Mouse (Mus musculus): ENCODE results near the gene Pkdcc. TPM values are rescaled to one million over a fixed set of nuclear protein-coding genes. Genes with fewer than 3 reads are reported as not detected.

Pkdcc gene
- polyA plus RNA-seq, 1 experiment: 11.6 TPM

GRCm38 (mm10) chr17:83200469-83200868, 14.6 kb upstream of the Pkdcc start:
- 67% methylated on average over 5 of the region's 5 CpGs for WGBS
- Histone ChIP-seq H3K27me3 (ENCODE audit: control insufficient read depth, insufficient read depth, low read length) (peaks cover 2% of the 10 kb centered on the region; the same call in 1 of the 2 replicates), H3K4me3 (replicated peaks; ENCODE audit: insufficient read depth, low read depth, low read length) (no peak overlapping the region), H3K27ac (ENCODE audit: insufficient read depth, low read length) (no peak overlapping the region), H3K4me1 (ENCODE audit: control insufficient read depth, insufficient read depth, low read length) (no peaks in the 10 kb centered on the region)
- DNase-seq: no peak
- TF ChIP-seq CTCF (IDR thresholded peaks at IDR 0.05; ENCODE audit: borderline replicate concordance, insufficient read depth, low read depth, low read length) (no peak), POLR2A (IDR thresholded peaks at IDR 0.05; ENCODE audit: borderline replicate concordance, insufficient read depth, low read length) (no peak)

DNA sequence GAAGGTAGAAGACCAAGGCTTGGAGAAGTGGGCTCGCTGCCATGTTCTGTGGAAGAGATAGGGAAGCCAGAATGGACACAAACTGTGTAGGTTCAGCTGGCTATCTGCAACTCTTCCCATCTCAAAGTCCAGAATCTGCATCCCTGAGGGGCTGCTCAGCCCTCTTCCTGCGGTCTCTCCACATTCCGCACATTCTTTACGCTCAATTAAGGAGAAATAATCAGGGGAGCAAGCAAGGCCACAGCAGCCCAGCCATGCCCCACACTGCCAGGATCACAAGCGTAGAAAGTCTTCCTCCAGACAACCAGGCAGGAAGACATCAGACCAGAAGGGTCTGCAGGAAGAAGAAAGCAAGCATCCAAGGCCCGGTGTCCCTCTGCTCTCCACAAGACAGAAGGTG, 13.8 kb upstream of the Pkdcc start:
- Histone ChIP-seq H3K27me3 (ENCODE audit: control insufficient read depth, insufficient read depth, low read length) (peaks cover 2% of the 10 kb centered on the region; the same call in 1 of the 2 replicates), H3K27ac (ENCODE audit: insufficient read depth, low read length) (no peak overlapping the region), H3K4me1 (ENCODE audit: control insufficient read depth, insufficient read depth, low read length) (no peaks in the 10 kb centered on the region), H3K4me3 (replicated peaks; ENCODE audit: insufficient read depth, low read depth, low read length) (no peak overlapping the region)
- 50% methylated on average over 6 of the region's 6 CpGs for WGBS
- DNase-seq: no peak
- TF ChIP-seq CTCF (IDR thresholded peaks at IDR 0.05; ENCODE audit: borderline replicate concordance, insufficient read depth, low read depth, low read length) (no peak), POLR2A (IDR thresholded peaks at IDR 0.05; ENCODE audit: borderline replicate concordance, insufficient read depth, low read length) (no peak)

DNA sequence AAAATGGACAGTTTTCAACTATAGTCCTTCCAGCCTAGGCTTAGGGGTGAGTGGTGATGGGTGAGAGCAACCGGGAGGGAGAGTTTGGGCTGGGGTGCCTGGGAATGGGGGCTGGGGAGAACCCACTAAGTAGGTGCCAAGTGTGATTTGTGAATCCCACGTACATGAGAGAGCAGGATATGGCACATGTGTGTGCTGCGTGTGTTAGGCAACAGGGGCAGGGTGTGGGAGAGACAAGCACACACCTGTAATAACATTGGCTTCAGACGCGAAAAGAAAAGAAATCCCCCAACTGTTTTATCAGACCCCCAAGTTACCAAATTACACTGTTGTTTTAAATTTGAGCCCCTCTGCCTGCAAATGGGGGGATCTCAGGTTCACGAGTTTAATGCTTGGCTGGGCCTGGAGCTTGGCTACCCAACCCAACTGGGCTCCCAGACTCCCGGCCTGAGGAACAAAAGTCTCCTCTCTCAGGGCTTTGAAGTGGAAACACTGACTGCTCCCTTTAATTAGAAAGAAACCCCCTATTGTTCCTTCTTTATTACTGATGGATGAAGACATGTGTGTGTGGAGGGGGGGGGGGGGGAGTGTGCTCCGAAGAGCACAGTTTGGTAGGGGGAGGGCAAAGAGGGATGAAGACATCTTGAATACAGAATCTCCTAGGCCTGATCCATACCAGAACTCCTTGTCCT, 11.3 kb upstream of the Pkdcc start:
- Histone ChIP-seq H3K4me3 (replicated peaks; ENCODE audit: insufficient read depth, low read depth, low read length) (no peak overlapping the region), H3K27ac (ENCODE audit: insufficient read depth, low read length) (no peak overlapping the region), H3K4me1 (ENCODE audit: control insufficient read depth, insufficient read depth, low read length) (no peaks in the 10 kb centered on the region), H3K27me3 (ENCODE audit: control insufficient read depth, insufficient read depth, low read length) (peaks cover 2% of the 10 kb centered on the region; the same call in 1 of the 2 replicates)
- no peak for DNase-seq
- 42% methylated on average over 8 of the region's 8 CpGs for WGBS
- TF ChIP-seq CTCF (IDR thresholded peaks at IDR 0.05; ENCODE audit: borderline replicate concordance, insufficient read depth, low read depth, low read length) (no peak), POLR2A (IDR thresholded peaks at IDR 0.05; ENCODE audit: borderline replicate concordance, insufficient read depth, low read length) (no peak)

DNA sequence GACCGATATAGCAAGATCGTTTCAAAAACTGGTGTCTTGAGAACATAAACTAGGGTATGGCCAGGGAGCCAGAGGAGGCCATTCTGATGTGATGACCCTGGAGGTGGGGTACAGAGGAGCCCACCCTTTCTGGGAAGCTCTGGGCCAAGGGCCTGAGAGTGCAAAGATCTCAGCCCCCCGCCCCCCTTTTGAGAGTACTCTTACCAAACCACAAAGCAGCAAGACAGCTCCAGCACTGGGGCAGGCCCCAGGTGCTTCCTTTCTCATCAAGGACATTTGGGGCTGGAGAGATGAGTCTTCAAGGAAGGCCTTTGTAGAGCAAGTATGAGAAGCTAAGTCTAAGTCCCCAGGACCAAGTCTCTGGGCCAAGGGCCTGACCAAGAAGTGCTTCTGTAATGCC, 7.8 kb upstream of the Pkdcc start:
- no peak for DNase-seq
- peaks cover 2% of the 10 kb centered on the region; the same call in 1 of the 2 replicates for H3K27me3 ChIP-seq (ENCODE audit: control insufficient read depth, insufficient read depth, low read length)
- H3K27ac ChIP-seq (ENCODE audit: insufficient read depth, low read length): no peak overlapping the region
- no peak overlapping the region for H3K4me3 ChIP-seq (replicated peaks; ENCODE audit: insufficient read depth, low read depth, low read length)
- 95% methylated on average over 3 of the region's 3 CpGs for WGBS
- H3K4me1 ChIP-seq (ENCODE audit: control insufficient read depth, insufficient read depth, low read length): no peaks in the 10 kb centered on the region
- TF ChIP-seq POLR2A (IDR thresholded peaks at IDR 0.05; ENCODE audit: borderline replicate concordance, insufficient read depth, low read length) (no peak), CTCF (IDR thresholded peaks at IDR 0.05; ENCODE audit: borderline replicate concordance, insufficient read depth, low read depth, low read length) (no peak)

GRCm38 (mm10) chr17:83208455-83208854, 6.6 kb upstream of the Pkdcc start:
- Histone ChIP-seq H3K27me3 (ENCODE audit: control insufficient read depth, insufficient read depth, low read length) (peaks cover 2% of the 10 kb centered on the region; the same call in 1 of the 2 replicates), H3K27ac (ENCODE audit: insufficient read depth, low read length) (no peak overlapping the region), H3K4me1 (ENCODE audit: control insufficient read depth, insufficient read depth, low read length) (no peaks in the 10 kb centered on the region), H3K4me3 (replicated peaks; ENCODE audit: insufficient read depth, low read depth, low read length) (no peak overlapping the region)
- WGBS: 80% methylated on average over 2 of the region's 2 CpGs
- no peak for DNase-seq
- TF ChIP-seq POLR2A (IDR thresholded peaks at IDR 0.05; ENCODE audit: borderline replicate concordance, insufficient read depth, low read length): no peak
- TF ChIP-seq CTCF (IDR thresholded peaks at IDR 0.05; ENCODE audit: borderline replicate concordance, insufficient read depth, low read depth, low read length): no peak

GRCm38 (mm10) chr17:83210531-83210930, 4.6 kb upstream of the Pkdcc start:
- no peak for DNase-seq

DNA sequence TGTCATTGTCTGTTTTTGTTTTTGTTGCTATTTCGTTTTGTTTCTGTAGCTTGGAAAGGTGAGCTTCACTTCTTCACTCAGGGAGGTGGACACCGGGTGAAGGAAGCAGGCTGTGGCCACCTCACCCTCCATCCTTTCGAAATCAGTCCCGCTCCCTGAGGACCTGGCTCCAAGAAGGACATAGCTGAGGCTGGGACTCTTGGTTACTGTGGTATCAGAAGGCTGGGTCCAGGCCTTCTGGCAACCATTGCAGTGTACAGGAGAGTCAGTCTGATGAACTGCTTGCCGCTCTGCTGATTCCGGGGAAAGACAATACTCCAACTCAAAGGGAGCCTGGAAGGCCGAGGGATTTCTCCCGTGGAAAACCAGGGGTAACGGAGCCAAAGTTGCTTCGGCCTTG, 3.9 kb upstream of the Pkdcc start:
- TF ChIP-seq POLR2A (IDR thresholded peaks at IDR 0.05; ENCODE audit: borderline replicate concordance, insufficient read depth, low read length) (no peak), CTCF (IDR thresholded peaks at IDR 0.05; ENCODE audit: borderline replicate concordance, insufficient read depth, low read depth, low read length) (no peak)
- no peak for DNase-seq
- peaks cover 4% of the 10 kb centered on the region; the same call in 1 of the 2 replicates for H3K27me3 ChIP-seq (ENCODE audit: control insufficient read depth, insufficient read depth, low read length)
- WGBS: 87% methylated on average over 10 of the region's 10 CpGs
- no peak overlapping the region for H3K27ac ChIP-seq (ENCODE audit: insufficient read depth, low read length)
- no peaks in the 10 kb centered on the region for H3K4me1 ChIP-seq (ENCODE audit: control insufficient read depth, insufficient read depth, low read length)
- H3K4me3 ChIP-seq (replicated peaks; ENCODE audit: insufficient read depth, low read depth, low read length): no peak overlapping the region

More at GRCm38 (mm10) chr17:83210531-83210930, 4.6 kb upstream of the Pkdcc start:
- peaks cover 4% of the 10 kb centered on the region; the same call in 1 of the 2 replicates for H3K27me3 ChIP-seq (ENCODE audit: control insufficient read depth, insufficient read depth, low read length)
- H3K4me1 ChIP-seq (ENCODE audit: control insufficient read depth, insufficient read depth, low read length): no peaks in the 10 kb centered on the region
- TF ChIP-seq CTCF (IDR thresholded peaks at IDR 0.05; ENCODE audit: borderline replicate concordance, insufficient read depth, low read depth, low read length) (no peak), POLR2A (IDR thresholded peaks at IDR 0.05; ENCODE audit: borderline replicate concordance, insufficient read depth, low read length) (no peak)
- H3K27ac ChIP-seq (ENCODE audit: insufficient read depth, low read length): no peak overlapping the region
- H3K4me3 ChIP-seq (replicated peaks; ENCODE audit: insufficient read depth, low read depth, low read length): no peak overlapping the region
- 44% methylated on average over 5 of the region's 5 CpGs for WGBS

DNA sequence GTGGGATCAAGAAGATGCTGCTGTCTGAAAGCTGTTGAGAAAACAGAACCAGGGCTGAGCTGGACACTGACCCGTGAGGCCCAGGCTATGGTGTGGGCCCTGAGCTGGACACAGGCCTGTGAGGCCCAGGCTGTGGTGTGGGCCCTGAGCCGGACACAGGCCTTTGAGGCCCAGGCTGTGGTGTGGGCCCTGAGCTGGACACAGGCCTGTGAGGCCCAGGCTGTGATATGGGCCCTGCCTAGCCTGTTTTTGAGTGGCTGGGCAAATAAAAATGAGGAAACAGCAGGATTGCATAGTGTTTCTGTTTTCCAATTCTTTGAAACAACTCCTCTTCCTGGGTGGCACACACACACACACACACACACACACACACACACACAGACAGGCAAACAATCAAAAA, 2.7 kb upstream of the Pkdcc start:
- Histone ChIP-seq H3K4me3 (replicated peaks; ENCODE audit: insufficient read depth, low read depth, low read length) (no peak overlapping the region), H3K27me3 (ENCODE audit: control insufficient read depth, insufficient read depth, low read length) (peaks cover 4% of the 10 kb centered on the region; the same call in 1 of the 2 replicates), H3K4me1 (ENCODE audit: control insufficient read depth, insufficient read depth, low read length) (no peaks in the 10 kb centered on the region), H3K27ac (ENCODE audit: insufficient read depth, low read length) (no peak overlapping the region)
- DNase-seq: no peak
- 95% methylated on average over 2 of the region's 2 CpGs for WGBS
- TF ChIP-seq CTCF (IDR thresholded peaks at IDR 0.05; ENCODE audit: borderline replicate concordance, insufficient read depth, low read depth, low read length) (no peak), POLR2A (IDR thresholded peaks at IDR 0.05; ENCODE audit: borderline replicate concordance, insufficient read depth, low read length) (no peak)

All from cerebellum, adult 2 months (tissue).